Mouse (Mus musculus): ENCODE measurements around the gene Nmrk2. TPM values are rescaled to one million over a fixed set of nuclear protein-coding genes. Genes with fewer than 3 reads are reported as not detected.
"Not testable (repeated sequence)": the region's sequence is repeated elsewhere in the genome, so short reads cannot be mapped to it uniquely, and the experiment has no call there.

Gene Nmrk2
- polyA plus RNA-seq, 1 experiment, result not detected

DNA sequence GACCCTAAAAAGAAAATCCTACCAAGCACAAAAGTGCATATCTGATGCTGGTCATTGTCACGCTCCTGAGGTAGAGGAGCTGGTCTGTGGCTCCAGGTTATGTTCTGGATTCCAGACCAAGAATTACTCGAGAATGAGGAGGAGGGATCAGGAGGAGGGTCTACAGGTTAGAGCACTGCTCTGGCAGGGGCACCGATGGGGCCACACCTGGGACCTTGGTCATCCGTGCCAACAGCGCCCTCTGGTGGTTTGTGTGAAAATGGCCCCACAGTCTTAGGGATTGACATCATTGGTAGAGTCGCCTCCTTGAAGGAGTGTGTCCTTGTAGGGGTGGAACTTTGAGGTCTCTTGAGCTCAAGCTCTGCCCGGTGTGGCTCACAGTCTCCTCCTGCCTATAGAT is 16.1 kb upstream of the Nmrk2 start:
- peak; percentile 46 for DNase-seq (ENCODE audit: low read depth, low spot score)
- WGBS, result 17% methylated on average over 7 of the region's 7 CpGs

DNA sequence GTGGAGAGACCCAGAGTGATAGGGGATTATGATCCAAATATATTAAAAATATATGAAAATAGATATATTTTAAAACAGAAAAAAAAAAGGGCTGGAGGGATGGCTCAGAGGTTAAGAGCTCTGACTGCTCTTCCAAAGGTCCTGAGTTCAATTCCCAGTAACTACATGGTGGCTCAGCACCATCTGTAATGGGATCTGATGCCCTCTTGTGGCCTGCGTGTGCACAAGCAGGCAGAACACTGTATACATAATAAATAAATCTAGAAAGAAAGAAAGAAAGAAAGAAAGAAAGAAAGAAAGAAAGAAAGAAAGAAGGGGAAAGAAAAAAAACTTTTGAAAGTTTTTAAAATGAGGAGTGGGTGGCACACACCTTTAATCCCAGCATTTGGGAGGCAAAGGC is 15.4 kb upstream of the Nmrk2 start:
- not testable (repeated sequence) for DNase-seq (ENCODE audit: low read depth, low spot score)

DNA sequence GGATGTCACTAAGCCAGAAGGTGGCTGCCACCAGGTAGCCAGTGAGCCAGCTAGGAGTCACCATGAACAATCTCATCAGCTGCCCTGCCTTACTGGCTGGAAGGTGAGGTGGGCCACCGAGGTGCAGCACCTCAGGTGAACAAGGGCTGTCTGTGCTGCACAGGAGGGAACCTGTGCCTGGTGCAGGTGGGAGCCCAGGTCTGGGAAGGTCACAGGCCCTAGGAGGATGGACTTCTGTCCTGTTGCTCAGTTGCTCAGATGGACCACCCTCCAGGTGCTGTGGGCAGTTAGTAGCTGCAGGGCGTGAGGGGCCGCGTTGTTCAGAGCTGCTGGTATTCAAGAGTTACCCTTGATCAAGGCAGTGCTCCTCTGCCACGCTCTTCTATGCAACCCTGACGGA is 15.0 kb upstream of the Nmrk2 start:
- 82% methylated on average over 6 of the region's 6 CpGs for WGBS
- no peak for DNase-seq (ENCODE audit: low read depth, low spot score)

More for the DNA sequence above, 15.4 kb upstream of the Nmrk2 start:
- 20% methylated on average over 1 of the region's 1 CpGs for WGBS

DNA sequence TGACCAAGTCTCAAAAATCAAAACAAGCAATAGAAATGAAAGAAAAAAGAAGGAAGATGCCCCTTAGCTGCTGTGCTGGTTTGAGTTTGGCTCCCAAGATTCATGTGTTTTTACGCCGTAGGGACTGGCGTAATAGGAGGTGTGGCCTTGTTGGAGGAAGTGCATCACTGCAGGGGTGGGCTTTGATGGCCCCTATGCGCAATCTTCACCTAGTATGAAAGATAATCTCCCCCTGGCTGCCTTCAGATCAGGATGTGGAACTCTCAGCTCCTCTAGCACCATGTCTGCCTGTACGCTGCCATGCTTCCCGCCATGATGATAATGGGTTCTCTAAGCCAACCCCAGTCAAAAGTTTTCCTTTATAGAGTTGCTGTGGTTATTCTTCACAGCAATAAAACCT is 14.4 kb upstream of the Nmrk2 start:
- no peak for DNase-seq (ENCODE audit: low read depth, low spot score)
- WGBS, result 80% methylated on average over 6 of the region's 6 CpGs

GRCm38 (mm10) chr10:81210154-81210553 is 8.3 kb upstream of the Nmrk2 start:
- WGBS, result over 99% methylated on average over 5 of the region's 5 CpGs
- no peak for DNase-seq (ENCODE audit: low read depth, low spot score)

- WGBS, result 67% methylated on average over 4 of the region's 4 CpGs
- DNase-seq (ENCODE audit: low read depth, low spot score), result no peak
Observed at GRCm38 (mm10) chr10:81204137-81204536, 2.3 kb upstream of the Nmrk2 start.

- no peak for DNase-seq (ENCODE audit: low read depth, low spot score)
- 48% methylated on average over 8 of the region's 8 CpGs for WGBS
Observed at GRCm38 (mm10) chr10:81202978-81203720, 1.3 kb upstream of the Nmrk2 start.

DNA sequence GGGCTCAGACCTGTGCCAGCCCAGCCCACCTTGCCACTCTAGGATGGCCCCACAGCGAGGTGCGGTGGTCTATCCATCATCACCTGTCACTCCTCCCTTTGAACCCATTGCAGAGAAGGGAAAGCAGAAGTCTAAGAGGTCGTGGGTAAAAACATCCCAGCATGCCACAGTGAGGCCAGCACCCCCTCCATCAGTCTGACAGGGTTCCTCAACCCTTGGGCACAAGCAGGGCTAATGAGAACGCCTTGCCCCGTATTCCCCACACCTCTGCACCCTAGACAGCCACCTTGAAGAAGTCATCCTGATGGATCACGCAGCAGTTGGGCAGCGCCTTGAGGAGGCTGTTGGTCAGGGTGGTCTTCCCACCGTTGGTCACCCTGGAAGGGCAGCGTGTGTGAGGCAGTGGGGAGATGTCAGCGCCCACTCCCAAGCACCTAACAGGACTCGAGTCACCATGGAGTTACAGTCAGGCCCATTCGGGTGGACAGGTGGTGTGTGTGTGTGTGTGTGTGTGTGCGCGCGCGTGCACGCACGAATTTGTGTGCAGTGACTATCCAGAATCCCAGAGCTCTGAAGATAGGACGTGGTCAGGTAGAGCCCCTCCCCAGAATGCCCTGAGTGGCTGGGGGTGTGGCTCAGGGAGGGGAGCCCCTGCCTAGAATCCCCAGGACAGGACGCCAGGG is 1.1 kb downstream of the Nmrk2 start:
- DNase-seq (ENCODE audit: low read depth, low spot score), result no peak
- WGBS, result 81% methylated on average over 20 of the region's 20 CpGs

- WGBS, result 83% methylated on average over 13 of the region's 13 CpGs
- no peak for DNase-seq (ENCODE audit: low read depth, low spot score)
Observed at GRCm38 (mm10) chr10:81200141-81200540, 1.7 kb downstream of the Nmrk2 start.

- WGBS, result 87% methylated on average over 6 of the region's 6 CpGs
- DNase-seq (ENCODE audit: low read depth, low spot score), result no peak
Observed at GRCm38 (mm10) chr10:81198990-81199389, 2.9 kb downstream of the Nmrk2 start.

DNA sequence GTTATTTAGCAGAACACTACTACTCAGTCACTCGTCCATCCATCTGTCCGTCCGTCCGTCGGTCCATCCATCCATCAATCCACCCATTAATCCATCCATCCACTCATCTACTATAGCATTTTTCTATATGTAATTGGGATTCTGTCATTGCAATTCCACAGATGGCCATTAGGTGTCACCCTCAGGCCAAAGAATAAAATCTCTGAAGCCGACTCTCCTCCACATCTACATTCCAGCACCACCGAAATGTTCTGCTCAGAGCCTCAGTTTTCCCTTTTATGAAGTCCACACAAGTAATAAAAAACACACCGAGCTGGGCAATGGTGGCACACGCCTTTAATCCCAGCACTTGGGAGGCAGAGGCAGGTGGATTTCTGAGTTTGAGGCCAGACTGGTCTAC is 3.6 kb downstream of the Nmrk2 start:
- 3% methylated on average over 9 of the region's 9 CpGs for WGBS
- no peak for DNase-seq (ENCODE audit: low read depth, low spot score)

DNA sequence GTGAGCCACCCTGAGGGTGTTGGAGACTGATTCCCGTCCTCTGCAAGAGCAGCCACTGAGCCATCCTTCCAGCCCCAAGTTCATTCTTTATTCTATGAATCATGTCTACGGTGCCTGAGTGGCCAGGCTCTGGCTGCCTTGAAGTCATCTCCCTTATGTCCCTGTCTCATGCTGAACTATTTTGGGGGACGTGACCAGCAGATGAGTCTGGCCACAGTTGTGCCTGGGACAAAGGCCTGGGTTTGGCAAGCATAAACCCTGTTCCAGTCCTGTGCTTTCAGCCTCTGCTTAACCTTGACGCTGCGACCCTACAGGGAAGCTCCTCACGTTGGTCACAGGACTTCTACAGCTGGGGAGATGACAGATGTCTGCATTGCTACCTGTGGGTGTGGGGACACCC is 4.5 kb downstream of the Nmrk2 start:
- DNase-seq (ENCODE audit: low read depth, low spot score), result no peak
- 50% methylated on average over 6 of the region's 6 CpGs for WGBS

- no peak for DNase-seq (ENCODE audit: low read depth, low spot score)
- 49% methylated on average over 11 of the region's 11 CpGs for WGBS
Observed at GRCm38 (mm10) chr10:81196470-81197065, 5.3 kb downstream of the Nmrk2 start.

DNA sequence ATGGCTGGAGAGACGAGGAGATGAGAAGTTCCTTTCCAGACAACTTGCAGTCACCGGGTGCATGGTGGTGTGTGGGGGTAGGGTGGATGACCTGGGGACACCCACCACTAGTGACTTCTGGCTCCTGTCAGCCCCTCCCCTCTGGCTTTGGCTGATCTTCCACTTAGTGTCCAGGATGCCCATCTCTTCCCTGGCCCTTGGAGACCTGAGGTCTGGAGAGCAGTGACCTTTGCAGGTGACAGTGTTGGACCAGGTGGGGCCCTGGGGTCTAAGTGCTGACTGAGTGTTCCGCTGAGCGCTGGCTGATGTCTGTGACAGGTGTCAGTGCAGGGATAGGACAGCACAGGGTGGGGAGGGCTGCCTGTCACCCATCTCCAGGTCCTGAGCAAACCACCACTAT is 6.6 kb downstream of the Nmrk2 start:
- DNase-seq (ENCODE audit: low read depth, low spot score), result no peak
- WGBS, result 65% methylated on average over 4 of the region's 4 CpGs

GRCm38 (mm10) chr10:81193991-81194774 is 7.7 kb downstream of the Nmrk2 start:
- no peak for DNase-seq (ENCODE audit: low read depth, low spot score)
- 10% methylated on average over 37 of the region's 37 CpGs for WGBS

GRCm38 (mm10) chr10:81192968-81193501 is 8.8 kb downstream of the Nmrk2 start:
- 2% methylated on average over 19 of the region's 19 CpGs for WGBS
- no peak for DNase-seq (ENCODE audit: low read depth, low spot score)

GRCm38 (mm10) chr10:81192270-81192967 is 9.4 kb downstream of the Nmrk2 start:
- DNase-seq (ENCODE audit: low read depth, low spot score), result no peak

DNA sequence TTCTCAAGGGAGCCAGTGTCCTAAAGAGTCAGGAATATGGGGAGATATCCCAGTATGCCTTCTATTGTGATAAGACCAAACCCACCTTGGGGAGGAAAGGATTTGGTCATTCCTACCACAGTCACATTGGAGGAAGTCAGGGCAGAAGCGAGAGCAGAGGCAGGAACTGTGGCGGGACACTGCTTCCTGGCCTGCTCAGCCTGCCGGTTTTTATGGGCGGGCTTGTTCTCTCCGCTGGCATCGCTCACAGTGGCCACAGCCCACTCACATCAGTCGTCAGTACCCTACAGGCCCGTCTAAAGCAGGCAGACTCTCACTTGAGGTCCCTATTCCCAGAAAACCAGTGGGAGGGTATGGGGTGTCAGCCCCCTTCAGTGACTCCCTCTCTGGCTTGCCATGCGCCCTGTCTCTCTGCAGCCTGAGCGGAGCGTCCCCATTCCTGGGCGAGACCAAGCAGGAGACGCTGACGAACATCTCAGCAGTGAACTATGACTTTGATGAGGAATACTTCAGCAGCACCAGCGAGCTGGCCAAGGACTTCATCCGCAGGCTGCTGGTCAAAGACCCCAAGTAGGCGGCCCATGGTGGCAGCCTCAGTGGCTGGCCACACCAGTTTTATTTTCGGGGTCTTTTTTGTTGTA is 10.4 kb downstream of the Nmrk2 start:
- WGBS, result 72% methylated on average over 18 of the region's 18 CpGs
- DNase-seq (ENCODE audit: low read depth, low spot score), result no peak

More at GRCm38 (mm10) chr10:81192270-81192967, 9.4 kb downstream of the Nmrk2 start:
- WGBS, result under 1% methylated on average over 93 of the region's 93 CpGs

DNA sequence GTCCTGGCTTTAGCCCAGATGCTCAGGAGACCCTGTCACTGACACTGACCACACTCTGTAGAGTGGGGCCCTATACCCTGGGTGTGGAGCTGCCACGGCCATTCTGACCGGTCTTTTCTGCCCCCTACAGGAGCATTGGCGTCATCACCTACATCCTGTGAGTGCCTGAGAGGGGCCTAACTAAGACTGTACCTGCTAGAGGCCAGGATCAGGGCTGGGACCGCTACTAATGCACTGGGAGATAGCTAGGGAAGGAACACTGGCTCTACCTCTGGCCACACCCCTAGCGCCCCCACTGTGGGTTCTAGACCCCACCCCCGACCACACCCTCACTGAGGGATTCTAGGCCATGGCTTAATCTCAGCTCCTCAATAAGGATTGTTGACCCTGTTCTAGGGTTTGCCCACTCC is 10.9 kb downstream of the Nmrk2 start:
- no peak for DNase-seq (ENCODE audit: low read depth, low spot score)
- WGBS, result 51% methylated on average over 6 of the region's 6 CpGs

All from large intestine, adult 2 months (tissue).